Mouse (Mus musculus): ENCODE data around the gene Tnks1bp1.

Tnks1bp1 gene

DNA sequence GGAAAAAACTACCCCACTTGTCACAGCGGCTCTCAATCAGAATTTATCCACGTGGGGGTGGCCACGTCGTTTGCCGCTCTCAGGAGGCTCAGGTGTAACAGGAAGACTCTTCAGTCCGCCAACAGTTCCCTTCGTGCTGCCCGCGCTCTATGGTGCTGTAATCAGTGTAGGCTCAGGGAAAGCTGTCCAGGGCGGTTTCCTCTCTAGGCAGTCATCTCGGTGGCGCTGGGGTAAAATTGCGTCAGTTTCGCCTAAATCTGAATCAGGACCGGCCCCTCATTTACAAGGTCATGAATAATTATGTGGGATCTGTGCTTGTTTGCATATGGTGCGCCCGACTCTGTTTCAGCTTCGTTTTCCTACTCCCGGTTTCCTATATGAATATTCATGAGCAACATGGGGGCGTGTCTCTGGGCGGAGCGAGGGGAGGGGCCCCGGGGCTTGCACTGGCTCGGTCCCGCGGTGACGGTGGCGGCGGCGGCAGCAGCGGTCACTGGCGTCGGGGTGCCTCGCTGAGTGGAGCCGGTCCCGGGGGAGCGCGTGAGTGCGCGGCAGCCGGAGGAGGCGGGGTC is at the start of gene Tnks1bp1:
TSS of gene Tnks1bp1 (plus strand) at position 427 of the 572 bp plus-strand sequence.
- peak; percentile 96 for DNase-seq (ENCODE audit: low spot score)

DNA sequence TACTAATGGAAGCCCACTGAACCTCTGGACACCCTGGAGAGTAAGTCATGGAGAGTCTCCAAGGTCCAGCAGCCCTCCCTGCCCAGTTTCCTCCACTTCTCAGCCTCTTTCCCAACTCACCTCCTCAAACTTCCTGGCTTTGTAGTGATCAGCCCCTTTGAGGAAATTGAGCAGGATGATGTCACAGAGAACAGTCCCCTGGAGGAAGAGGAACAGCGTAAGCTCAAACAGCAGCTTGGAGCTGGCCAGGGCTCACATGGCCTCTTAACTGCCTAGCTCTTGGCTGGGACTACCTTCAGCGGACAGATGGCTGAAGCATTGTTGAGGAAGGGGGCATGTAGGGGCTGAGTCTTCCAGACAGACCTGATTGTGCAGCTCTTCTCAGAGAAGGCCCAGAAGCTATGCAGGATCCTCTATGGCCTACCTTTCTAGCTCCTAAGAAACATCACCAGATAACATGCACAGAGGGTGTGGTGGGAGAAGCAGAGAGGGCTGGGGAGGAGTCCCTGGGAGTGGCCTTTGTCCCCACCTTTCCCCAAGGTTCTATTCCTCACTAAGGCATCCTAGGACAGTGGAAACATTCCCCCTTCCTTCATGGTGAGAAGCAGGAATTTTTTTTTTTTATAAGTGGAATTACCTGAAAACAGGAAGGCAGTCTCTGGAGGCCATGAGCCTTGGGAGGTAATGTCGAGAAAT is 48.2 kb upstream of the Tnks1bp1 start:
- no peak for DNase-seq (ENCODE audit: low spot score)

DNA sequence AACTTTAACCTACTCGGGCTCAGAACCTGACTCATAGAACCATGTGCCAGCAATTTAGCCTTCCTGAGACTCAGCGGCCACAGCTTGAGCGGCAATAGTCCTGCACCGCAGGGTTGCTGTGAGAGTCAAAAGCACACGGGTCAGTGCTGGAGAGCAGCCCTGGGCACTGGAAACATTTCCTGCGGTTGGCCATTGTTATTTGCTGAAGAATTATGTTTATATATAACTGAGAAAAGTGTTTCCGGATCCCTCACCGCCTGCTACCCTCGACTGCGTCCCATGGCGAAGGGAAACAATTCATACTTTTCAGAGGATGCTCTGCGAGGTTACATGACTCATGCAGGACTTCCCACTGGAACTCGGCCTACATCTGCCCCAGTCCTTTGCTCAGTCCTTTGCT is 46.3 kb upstream of the Tnks1bp1 start:
- DNase-seq (ENCODE audit: low spot score): no peak

DNA sequence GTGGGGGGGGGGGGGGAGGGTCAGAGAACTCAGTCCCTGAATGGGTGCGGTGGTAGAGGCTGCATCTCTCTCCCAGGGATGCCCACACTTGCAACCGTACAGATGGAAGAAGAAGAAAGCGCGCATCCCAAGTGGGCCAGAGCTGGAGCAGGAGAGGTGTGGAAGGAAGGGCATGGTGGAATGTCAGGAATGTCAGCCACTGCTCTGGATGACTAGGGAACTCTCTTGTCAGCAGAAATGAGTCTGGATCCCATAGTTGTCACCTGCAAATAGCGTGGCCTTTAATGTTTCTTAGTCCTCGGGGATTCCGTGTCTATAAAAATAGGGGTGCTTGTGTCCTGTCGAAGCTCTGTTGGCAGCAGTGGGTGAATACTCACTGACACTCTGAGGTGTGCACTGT is 45.2 kb upstream of the Tnks1bp1 start:
- no peak for DNase-seq (ENCODE audit: low spot score)

DNA sequence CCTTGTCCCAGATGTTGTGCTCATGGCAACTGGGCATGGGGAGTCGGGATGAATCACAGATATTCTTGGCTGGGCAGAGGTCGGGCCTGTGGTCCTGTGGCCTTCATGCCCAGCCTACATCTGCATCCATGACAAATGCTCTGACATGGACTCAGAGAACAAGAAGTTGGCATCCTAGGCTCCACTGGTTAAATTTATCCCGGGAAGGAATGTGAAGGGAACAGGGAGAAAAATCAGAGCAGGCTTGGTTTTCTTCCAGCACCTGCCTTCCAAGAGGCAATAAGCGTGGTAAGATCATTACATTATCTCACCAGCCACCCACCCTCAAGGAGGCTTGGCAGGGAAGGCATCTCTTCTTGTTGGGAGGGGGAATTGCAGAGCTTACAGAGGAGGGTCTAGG is 43.5 kb upstream of the Tnks1bp1 start:
- DNase-seq (ENCODE audit: low spot score): no peak

DNA sequence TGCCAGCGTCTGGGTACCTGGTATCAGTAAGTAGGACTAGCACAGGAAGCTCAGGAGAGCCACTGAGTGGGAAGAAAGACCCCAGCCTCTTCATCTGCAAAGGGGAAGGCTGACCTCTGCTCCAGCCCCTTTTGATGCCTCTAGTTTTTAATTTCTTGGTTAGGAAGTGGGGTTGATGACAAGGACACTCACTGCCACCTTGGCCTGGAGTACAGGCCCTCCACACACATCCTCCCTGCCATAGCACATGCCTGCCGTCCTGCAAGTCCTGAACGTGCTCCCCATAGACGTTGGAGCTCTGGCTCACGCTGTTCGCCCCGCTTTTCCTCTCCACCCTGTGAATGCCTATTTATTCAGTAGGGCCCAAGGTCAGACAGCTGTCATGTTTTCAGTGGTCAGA is 41.2 kb upstream of the Tnks1bp1 start:
- no peak for DNase-seq (ENCODE audit: low spot score)

DNA sequence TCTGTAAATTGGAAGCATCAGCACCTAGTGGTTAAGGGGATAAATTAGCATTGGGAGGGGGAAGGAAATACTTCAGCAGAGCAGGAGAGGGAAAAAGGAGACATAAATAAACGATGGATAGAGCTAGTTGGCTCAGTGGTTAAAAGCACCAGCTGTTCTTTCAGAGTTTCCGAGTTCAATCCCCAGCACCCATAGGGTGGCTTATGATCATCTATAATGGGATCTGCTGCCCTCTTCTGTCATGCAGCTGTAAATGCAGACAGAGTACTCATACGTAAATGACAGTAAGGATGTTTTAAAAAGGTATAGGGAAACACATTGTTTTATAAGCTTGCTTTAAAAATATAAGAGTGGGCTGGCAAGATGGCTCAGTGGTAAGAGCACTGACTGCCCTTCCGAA is 40.1 kb upstream of the Tnks1bp1 start:
- DNase-seq (ENCODE audit: low spot score): no peak

DNA sequence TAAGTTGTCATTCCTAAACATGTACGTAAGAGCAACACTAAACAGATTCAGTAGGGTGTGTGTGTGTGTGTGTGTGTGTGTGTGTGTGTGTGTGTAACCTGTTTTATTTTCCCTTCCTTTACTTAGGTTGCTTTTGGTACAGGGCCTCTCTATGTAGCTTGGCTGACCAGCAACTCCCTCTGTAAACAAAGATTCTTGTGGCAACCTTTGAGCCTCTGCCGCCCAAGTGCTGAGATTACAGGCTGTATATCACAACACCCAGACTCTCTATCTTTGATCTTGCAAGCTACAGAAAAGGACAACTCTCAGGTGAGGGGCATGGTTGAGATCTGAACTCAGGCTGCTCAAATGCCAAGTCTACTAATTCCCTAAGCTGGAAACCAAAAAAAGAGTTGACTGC is 38.6 kb upstream of the Tnks1bp1 start:
- DNase-seq (ENCODE audit: low spot score): no peak

DNA sequence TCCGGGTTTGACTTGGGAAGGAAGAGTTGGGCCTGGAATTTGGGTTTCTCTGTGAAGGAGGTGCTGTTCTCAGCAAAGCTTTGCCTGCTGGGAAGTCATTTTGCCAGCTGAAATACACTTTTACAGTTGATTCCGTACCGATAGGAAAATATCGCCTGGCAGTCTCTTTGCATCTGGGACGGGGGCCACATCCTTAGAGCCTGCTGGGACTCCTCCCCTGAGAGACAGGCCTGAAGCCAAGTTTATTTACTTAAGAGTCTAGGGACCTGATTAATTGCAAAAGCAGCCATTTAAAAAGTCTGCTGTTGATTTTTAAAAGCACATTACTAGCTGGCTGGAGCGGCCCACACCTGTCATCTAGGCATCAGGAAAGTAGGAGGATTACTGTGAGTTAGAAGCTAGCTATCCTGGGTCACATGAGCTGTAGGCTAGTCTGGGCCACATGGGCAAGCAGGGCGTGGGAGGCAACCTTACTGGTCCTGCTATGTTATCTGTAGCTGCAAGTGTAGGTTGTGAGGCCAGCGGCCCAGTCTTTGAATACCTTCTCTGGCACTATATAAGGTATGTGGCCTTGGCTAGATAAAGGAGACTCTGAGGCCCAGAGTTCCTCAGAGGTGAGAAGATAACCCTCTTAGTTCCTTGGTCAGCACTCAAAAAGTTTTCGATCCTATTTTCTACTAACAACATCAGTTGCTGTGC is 35.8 kb upstream of the Tnks1bp1 start:
- DNase-seq (ENCODE audit: low spot score): no peak

DNA sequence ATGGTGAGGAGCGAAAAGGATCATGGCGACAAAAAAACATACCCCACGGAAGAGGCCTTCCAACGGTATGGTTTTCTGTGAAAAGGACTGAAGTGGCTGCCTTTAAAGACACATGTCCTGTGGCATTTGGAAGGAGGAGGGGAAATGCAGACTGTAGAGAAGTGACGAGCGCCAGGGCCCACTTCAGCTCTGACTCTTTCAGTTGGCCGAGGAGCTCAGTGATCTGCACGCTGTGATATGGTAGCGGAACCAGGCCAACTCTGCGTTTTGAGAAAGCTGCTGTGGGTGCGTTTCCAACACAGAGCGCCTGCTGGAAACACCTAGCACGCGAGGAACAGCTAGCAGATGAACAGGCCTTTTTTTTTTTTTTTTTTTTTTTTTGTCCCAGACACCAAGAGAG is 35.1 kb upstream of the Tnks1bp1 start:
- no peak for DNase-seq (ENCODE audit: low spot score)

DNA sequence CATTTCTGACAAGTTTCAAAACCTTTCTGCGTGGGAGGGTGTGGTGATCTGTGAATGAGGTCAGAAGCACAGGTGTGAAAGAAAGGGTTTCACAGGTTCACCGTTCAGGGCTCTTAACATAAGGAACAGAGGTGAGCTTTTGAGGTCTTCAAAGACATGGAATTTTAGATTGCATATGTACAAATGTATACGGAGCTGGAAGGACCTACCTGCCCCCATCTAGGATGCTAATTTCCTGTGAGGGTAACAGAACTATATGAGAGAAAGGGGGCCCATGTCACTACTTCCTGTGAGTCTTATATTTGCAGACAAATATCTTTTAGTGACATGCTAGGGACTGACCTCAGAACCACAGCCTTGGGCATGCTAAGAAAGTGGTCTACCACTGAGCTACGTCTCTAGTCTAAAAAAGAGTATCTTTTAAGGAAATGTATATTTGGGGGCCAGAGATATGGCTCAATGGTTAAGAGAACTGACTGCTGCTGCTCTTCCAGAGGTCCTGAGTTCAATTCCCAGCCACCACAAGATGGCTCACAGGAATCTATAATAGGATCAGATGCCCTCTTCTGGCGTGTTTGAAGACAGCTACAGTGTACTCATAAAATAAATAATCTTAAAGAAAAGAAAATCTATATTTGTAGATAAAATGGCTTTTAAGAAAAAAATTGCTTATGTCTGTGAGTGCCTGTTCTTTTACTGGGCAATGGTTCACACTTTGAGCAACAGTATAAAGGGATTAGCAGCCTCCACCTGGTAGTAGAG is 33.8 kb upstream of the Tnks1bp1 start:
- no peak for DNase-seq (ENCODE audit: low spot score)

DNA sequence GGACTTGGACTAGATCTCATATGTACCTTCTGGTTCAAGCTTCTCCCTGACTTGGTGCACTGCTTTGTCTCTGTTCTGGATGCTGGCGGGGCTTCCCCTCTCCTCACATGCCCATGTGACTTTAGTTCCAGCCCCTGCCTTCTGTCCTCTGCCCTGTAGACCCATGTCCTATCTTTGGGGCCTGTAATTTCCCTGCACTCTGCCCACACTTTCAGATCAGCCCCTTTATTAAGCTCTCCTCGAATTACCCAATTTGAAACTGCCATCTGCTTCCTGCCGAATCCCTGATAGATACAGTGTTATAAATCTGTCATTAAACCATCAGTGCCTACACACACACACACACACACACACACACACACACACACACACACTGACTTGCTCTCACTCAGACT is 33.2 kb upstream of the Tnks1bp1 start:
- DNase-seq (ENCODE audit: low spot score): no peak

DNA sequence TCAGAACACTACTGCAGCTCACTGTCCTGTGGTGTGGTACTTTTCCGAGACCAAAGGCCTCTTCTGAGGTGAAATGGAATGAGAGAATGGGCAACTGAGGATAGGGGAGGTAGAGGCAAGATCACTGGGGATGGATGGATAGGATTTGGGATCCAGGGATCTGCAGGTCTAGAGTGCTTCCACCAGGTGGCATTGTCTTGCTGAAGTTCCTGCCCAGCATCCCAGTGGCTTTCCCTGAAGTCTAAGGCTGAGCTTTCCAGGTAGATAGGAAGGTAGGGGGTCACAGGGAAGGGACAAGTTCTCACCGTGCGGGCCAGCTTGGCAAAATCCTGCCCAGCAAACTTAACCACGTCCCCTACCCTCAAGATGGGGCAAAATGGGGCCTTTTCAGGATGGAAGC is 25.8 kb upstream of the Tnks1bp1 start:
- DNase-seq (ENCODE audit: low spot score): no peak

DNA sequence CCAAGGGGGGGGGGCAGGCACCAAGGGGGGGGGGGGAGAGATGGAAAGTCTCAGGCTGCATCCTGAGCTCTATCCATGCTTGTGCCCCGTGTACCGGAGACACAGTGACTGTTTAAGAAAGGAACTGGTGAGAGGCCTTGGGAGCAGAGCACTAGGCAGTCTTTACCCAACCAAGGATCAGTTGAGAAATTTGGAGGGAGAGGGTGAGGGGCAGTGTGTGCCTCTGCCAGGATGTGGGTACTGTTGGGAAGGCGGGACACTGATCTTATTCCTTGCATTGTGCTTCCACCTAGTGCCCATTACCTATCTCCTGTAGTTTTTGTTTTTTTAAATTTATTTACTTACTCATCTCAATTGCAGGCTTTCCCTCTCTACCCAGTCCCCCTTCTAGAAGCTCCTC is 21.6 kb upstream of the Tnks1bp1 start:
- DNase-seq (ENCODE audit: low spot score): no peak

DNA sequence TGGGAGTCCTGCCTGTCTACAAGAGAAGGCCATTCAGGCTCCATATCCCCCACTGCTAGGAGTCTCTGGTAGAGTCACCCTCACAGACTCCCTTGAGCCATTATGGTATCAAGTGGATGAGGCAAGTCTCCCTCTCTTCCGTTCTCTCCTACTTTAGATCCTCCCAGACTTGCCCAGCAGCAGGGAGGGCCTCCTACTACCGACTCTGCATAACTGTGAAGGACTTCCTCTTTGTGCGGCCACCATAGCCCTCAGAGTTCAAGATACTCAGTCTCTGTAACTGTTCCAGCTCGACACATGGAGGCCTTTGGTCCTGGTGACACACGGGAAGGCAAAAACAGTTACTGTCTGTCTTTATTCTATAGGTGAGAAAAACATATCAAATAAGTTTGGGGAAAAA is 20.5 kb upstream of the Tnks1bp1 start:
- DNase-seq (ENCODE audit: low spot score): no peak

DNA sequence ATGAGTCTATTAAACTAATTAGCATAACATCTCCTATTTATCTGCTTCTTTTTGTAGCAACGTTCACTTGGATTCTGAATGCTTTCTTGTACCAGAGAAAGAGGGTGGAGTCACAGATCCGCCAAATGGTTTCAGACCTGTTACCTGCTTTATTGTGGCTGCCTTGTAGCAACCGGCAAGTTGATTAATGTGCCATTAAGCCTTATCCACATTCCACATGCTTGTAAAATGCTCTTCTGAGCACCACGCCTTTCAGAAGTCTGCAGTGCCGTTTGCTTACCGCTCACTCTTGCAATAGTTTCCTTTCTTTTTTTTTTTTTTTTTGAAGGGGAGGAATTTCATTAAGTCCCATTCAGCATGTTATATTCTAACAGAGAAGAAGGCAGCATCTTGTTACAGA is 17.9 kb upstream of the Tnks1bp1 start:
- no peak for DNase-seq (ENCODE audit: low spot score)

DNA sequence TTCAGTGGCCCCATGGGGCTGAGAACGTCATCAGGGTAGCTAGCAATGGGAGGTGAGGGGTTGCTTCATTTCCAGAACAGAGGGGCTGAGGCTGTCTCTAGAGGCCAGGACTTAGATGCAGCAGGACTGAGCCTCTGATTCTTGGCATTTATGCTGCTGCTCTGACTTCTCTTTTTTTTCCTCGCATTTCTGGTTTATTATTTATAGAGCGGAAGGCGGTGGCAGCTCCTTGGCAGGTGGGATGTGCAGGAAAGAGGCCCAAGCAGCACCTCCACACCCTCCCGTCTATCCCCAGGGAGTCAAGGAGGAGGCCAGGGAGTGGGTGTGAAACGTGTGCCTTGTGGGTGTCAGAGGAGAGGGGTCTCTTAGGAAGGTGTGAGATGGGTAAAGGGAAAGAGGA is 16.8 kb upstream of the Tnks1bp1 start:
- no peak for DNase-seq (ENCODE audit: low spot score)

DNA sequence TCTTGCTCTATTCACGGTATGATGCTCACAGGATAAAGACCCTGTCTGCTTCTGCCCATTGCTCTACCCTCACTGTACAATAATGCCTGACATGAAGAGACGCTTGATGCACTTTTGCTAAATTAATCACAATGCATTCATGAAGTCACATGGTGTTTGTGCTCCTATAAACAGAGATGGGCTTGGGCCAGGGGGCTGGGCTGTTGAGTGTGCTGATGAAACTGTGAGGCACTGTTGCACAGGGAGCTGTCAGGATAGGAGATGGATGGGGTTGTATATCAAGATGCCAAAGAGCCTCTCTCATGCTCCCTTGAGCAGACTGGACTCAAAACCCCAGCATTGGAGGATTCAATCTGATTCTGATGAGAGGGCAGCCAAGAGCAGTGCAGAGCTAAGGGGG is 14.7 kb upstream of the Tnks1bp1 start:
- DNase-seq (ENCODE audit: low spot score): no peak

DNA sequence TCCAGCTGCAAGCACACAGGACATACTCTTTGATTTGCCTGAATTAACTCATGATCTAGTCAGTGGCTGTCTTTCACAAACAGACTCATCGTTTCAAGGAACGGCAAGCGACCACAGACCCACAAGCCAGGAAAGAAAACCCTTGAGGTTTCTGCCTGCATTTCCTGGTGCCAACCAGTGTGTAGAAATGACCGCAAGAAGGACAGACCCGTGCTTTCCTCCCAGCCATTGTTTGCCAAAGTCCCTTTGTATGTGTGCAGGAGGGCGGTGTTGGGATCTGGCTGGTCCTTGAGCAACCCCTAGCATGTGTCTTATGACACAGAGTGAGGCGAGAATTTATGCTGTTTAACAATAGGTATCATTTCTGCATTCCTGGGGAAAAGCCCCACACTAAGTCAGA is 13.7 kb upstream of the Tnks1bp1 start:
- no peak for DNase-seq (ENCODE audit: low spot score)

DNA sequence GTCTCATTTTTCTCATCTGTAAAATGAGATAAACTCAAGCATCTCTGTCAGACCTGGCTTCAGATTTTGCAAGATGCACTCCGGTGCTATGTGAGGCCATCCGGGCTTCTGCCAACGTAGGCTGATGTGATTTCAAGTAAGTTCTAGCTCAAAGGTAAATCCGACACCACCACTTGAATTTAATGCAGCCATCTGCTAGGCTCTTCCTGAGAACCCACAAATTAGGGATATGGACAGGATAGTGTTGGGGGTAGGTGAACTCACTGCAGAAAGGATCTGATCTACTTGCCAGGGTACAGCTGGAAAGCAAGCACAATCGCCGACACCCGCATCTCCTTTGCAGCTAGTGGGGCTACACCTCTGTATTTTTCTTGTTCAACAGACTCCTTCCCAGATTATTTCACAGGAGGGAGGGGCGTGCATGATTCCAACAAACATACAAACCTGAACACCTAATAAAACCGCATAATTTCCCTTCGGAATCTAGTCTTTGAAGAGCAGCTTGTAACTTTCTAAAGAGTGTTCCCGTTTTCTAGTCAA is 11.2 kb upstream of the Tnks1bp1 start:
- DNase-seq (ENCODE audit: low spot score): no peak

DNA sequence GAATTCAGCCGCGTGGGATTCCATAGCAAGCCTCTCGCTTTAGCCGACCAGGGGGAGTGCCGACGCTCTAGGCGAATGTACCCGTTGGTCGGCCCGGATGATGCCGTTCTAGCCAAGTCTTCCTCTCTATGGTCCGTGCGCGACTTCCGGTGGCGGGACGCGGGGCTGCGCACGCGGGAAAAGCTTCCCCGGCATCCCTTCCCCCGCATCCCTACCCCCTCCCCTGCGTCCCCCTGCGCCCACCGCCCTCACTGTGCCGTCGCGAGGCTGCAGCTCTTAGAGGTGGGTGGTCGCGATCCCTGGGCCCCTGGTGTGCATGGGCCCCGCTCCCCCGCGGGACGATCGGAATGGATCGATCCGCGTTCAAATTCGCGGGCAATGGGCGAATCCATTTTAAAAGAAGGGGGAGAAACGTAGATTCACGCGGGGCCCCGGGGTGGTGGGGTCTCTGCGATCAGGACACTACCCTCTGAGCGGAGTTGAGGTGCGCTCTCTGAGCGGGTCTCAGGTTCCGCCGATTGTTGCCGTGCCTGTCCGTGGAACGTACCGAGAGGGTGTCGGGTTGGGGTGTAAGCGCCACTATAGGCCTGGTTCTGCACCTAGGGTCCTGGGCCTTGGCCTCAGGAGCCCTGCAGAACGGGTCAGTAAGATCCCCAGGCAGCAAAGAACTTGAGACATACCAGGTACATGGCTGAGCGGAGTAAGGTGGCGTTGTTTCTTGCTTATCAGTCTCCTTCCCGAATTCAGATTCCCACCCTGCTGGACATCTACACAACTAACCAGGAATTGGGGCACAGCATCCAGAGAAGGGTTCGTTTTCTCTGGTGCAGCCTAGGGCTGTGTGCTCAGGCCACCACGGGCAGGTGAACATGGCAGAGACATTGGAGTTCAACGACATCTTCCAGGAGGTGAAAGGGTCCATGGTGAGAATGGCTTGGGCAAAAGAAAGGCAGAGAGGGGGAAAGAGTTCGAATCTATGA is 10.5 kb upstream of the Tnks1bp1 start, which contains the start of the genes Ssrp1 and P2rx3:
TSS of gene Ssrp1 (plus strand) at position 188 of the 980 bp plus-strand sequence.
TSS of gene P2rx3 (minus strand) at position 416 of the 980 bp plus-strand sequence.
- no peak for DNase-seq (ENCODE audit: low spot score)

All from layer of hippocampus, adult 9-10 months (tissue).